Mouse (Mus musculus): ENCODE results near the gene Tbrg4. TPM values are rescaled to one million over a fixed set of nuclear protein-coding genes. Genes with fewer than 3 reads are reported as not detected.

The Tbrg4 gene
- total and polyA plus RNA-seq, 3 experiments = 192 to 756 (median 278) TPM

- no peak for DNase-seq (ENCODE audit: low read depth, low spot score)
- H3K4me3 ChIP-seq (ENCODE audit: control insufficient read depth in 1 of 2, insufficient read depth in 1 of 2, low read depth in 2 of 2, low read length in 2 of 2) = no peak overlapping the region
- H3K9me3 ChIP-seq (replicated peaks; ENCODE audit: insufficient read depth, low read length) = no peaks in the 10 kb centered on the region
- H3K36me3 ChIP-seq (ENCODE audit: control insufficient read depth in 1 of 2, insufficient read depth in 2 of 2, low read length in 2 of 2) = no peaks in the 10 kb centered on the region; a peak in 1 of 4 replicates
- H3K9ac ChIP-seq (ENCODE audit: control insufficient read depth, low read depth, low read length, poor library complexity, severe bottlenecking) = no peak overlapping the region
- no peaks in the 10 kb centered on the region for H3K79me2 ChIP-seq (ENCODE audit: control insufficient read depth, insufficient read depth, low read length, poor library complexity)
- H3K4me1 ChIP-seq (ENCODE audit: control insufficient read depth in 1 of 2, insufficient read depth in 2 of 2, low read length in 2 of 2) = peaks cover 0 to 12% of the 10 kb centered on the region in 2 experiments; a peak in 3 of 4 replicates
- no peak overlapping the region for H3K27ac ChIP-seq (ENCODE audit: control insufficient read depth, low read depth, low read length)
- no peak for TF ChIP-seq UBTF (IDR thresholded peaks at IDR 0.05; ENCODE audit: borderline replicate concordance, insufficient read depth, low read depth, low read length)
- TF ChIP-seq MAX (IDR thresholded peaks at IDR 0.05; ENCODE audit: low read length) = no peak
- 0 out of 2 replicates have a peak, but pooled peaks have one; percentile 25 for TF ChIP-seq POLR2AphosphoS2 (IDR thresholded peaks at IDR 0.05; ENCODE audit: low read length)
- H3K27me3 ChIP-seq (ENCODE audit: control insufficient read depth in 1 of 2, insufficient read depth in 2 of 2, low read length in 2 of 2) = no peaks in the 10 kb centered on the region
Observed at GRCm38 (mm10) chr11:6599831-6600230, 26.0 kb downstream of the Tbrg4 start.

- Histone ChIP-seq H3K27me3 (ENCODE audit: control insufficient read depth in 1 of 2, insufficient read depth in 2 of 2, low read length in 2 of 2) (no peaks in the 10 kb centered on the region), H3K27ac (ENCODE audit: control insufficient read depth, low read depth, low read length) (no peak overlapping the region), H3K9me3 (replicated peaks; ENCODE audit: insufficient read depth, low read length) (no peaks in the 10 kb centered on the region), H3K4me1 (ENCODE audit: control insufficient read depth in 1 of 2, insufficient read depth in 2 of 2, low read length in 2 of 2) (peaks cover 0 to 5% of the 10 kb centered on the region in 2 experiments; a peak in 3 of 4 replicates), H3K79me2 (ENCODE audit: control insufficient read depth, insufficient read depth, low read length, poor library complexity) (no peaks in the 10 kb centered on the region), H3K36me3 (ENCODE audit: control insufficient read depth in 1 of 2, insufficient read depth in 2 of 2, low read length in 2 of 2) (no peaks in the 10 kb centered on the region; a peak in 1 of 4 replicates), H3K4me3 (ENCODE audit: control insufficient read depth in 1 of 2, insufficient read depth in 1 of 2, low read depth in 2 of 2, low read length in 2 of 2) (no peak overlapping the region), H3K9ac (ENCODE audit: control insufficient read depth, low read depth, low read length, poor library complexity, severe bottlenecking) (no peak overlapping the region)
- TF ChIP-seq SMC3 (IDR thresholded peaks at IDR 0.05; ENCODE audit: low read depth, low read length) (no peak), EP300 (IDR thresholded peaks at IDR 0.05; ENCODE audit: low read depth in 1 of 2, low read length in 2 of 2) (no peak), CHD1 (IDR thresholded peaks at IDR 0.05; ENCODE audit: low read depth, low read length) (no peak), POLR2A (IDR thresholded peaks at IDR 0.05; ENCODE audit: control insufficient read depth in 1 of 2, insufficient read depth in 1 of 2, low read depth in 1 of 2, low read length in 2 of 2, poor library complexity in 1 of 2) (no peak), TCF12 (IDR thresholded peaks at IDR 0.05; ENCODE audit: low read depth, low read length) (no peak), ZNF384 (IDR thresholded peaks at IDR 0.05; ENCODE audit: low read depth, low read length) (no peak), MEF2A (IDR thresholded peaks at IDR 0.05; ENCODE audit: extremely low read depth, insufficient replicate concordance, low read depth, low read length, poor library complexity, severe bottlenecking) (no peak)
- no peak for DNase-seq (ENCODE audit: low read depth, low spot score)
Observed at GRCm38 (mm10) chr11:6599011-6599681, 26.7 kb downstream of the Tbrg4 start.

DNA sequence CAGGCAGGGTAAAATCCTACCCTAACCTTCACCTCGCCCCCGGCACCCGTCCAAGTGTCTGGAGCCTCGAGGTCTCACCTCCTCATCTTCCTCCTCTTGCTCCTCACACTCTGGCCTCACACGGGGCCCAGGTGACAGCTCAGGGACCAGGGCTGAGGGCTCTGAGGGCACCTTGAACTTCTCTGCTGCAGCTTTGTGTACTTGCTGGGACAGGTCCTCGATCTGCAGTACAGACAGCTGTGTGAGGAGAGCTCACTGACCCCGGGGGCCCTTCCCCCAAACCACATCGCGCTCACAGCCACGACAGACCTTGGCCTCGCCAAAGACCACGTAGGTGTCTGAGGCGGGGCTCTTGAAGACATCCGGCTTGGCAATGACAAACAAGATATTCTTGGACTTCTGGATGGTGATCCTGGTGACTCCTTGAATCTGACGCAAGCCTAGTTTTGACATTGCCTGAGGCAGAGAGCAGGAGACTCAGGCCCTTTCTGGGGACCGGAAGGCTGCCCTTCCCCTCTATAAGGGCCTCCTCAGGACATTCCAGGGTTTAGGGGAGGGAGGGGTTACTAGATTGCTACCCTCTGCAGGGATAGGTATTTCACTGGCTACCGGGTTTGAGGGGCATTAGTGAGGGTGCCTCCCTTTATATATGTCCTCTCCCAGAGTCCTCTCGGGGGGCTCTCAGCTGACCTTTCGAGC is 27.5 kb downstream of the Tbrg4 start:
- no peaks in the 10 kb centered on the region for H3K79me2 ChIP-seq (ENCODE audit: control insufficient read depth, insufficient read depth, low read length, poor library complexity)
- H3K4me1 ChIP-seq (ENCODE audit: control insufficient read depth in 1 of 2, insufficient read depth in 2 of 2, low read length in 2 of 2) = peaks cover 0 to 3% of the 10 kb centered on the region in 2 experiments; a peak in 1 of 4 replicates
- no peak for DNase-seq (ENCODE audit: low read depth, low spot score)
- no peaks in the 10 kb centered on the region; a peak in 1 of 4 replicates for H3K36me3 ChIP-seq (ENCODE audit: control insufficient read depth in 1 of 2, insufficient read depth in 2 of 2, low read length in 2 of 2)
- no peak overlapping the region for H3K27ac ChIP-seq (ENCODE audit: control insufficient read depth, low read depth, low read length)
- H3K9ac ChIP-seq (ENCODE audit: control insufficient read depth, low read depth, low read length, poor library complexity, severe bottlenecking) = no peak overlapping the region
- no peak for TF ChIP-seq RCOR1 (IDR thresholded peaks at IDR 0.05; ENCODE audit: low read depth, low read length)
- no peaks in the 10 kb centered on the region for H3K9me3 ChIP-seq (replicated peaks; ENCODE audit: insufficient read depth, low read length)
- no peak overlapping the region for H3K4me3 ChIP-seq (ENCODE audit: control insufficient read depth in 1 of 2, insufficient read depth in 1 of 2, low read depth in 2 of 2, low read length in 2 of 2)
- H3K27me3 ChIP-seq (ENCODE audit: control insufficient read depth in 1 of 2, insufficient read depth in 2 of 2, low read length in 2 of 2) = no peaks in the 10 kb centered on the region
